In genomic region chr13:43239790-43240216, GRCm38 (mm10) we compare ENCODE assay signal across 9 mouse cellular contexts.
DNase-seq lines count a peak whose midpoint lies in the region; ATAC-seq lines count a peak whose summit lies in the region.
"Had no signal": no experiment of that assay in that cellular context is flagged by ENCODE, and none has a peak within 500 bp of the region (broad histone marks: within the 10 kb centered on the region; RNA-seq: fewer than 3 reads in every experiment).

No protein-coding gene starts in this region.

- WGBS in hindbrain, embryonic 12.5 days, result 91% methylated on average over 11 of the region's 11 CpGs

- H3K4me3 ChIP-seq in hindbrain, embryonic 12.5 days, result no peak overlapping the region
- H3K4me3 ChIP-seq: neural tube, embryonic 15.5 days had no signal

- H3K9me3 ChIP-seq in hindbrain, embryonic 12.5 days (replicated peaks), result no peaks in the 10 kb centered on the region
- H3K9me3 ChIP-seq: neural tube, embryonic 15.5 days had no signal

- H3K4me2 ChIP-seq in hindbrain, embryonic 12.5 days (replicated peaks), result no peak overlapping the region
- H3K4me2 ChIP-seq: neural tube, embryonic 15.5 days had no signal

- DNase-seq in left cerebral cortex, postnatal 14 days (ENCODE audit: low spot score in 2 of 2), result peak; percentile 52 to 74
- DNase-seq in left cerebral cortex, postnatal 4 days, result no peak
- peak; percentile 69 for DNase-seq in adrenal gland, adult 8-10 months
- peak; percentile 30 for DNase-seq in kidney, adult 18-20 months
- peak; percentile 71 to 79 for DNase-seq in natural killer cell, adult 2 months (ENCODE audit: low spot score in 2 of 2)
- no peak for DNase-seq in thymus, postnatal 14 days
- DNase-seq in cerebellum, postnatal 36 days, result no peak

- no peak overlapping the region for H3K27ac ChIP-seq in hindbrain, embryonic 12.5 days
- H3K27ac ChIP-seq: neural tube, embryonic 15.5 days had no signal

- peaks cover 28% of the 10 kb centered on the region for H3K4me1 ChIP-seq in hindbrain, embryonic 12.5 days

- intact Hi-C loops in left cerebral cortex, postnatal 14 days (cut with DNase I), result no loop called here
- intact Hi-C loops in left cerebral cortex, postnatal 4 days (cut with DNase I), result no loop called here

- no peaks in the 10 kb centered on the region for H3K27me3 ChIP-seq in hindbrain, embryonic 12.5 days
- H3K27me3 ChIP-seq: neural tube, embryonic 15.5 days had no signal

- H3K36me3 ChIP-seq in hindbrain, embryonic 12.5 days, result no peaks in the 10 kb centered on the region
- H3K36me3 ChIP-seq: neural tube, embryonic 15.5 days had no signal

- no peak overlapping the region for H3K9ac ChIP-seq in hindbrain, embryonic 12.5 days
- H3K9ac ChIP-seq: neural tube, embryonic 15.5 days had no signal

- no peak for ATAC-seq in hindbrain, embryonic 12.5 days (ENCODE audit: low FRiP score)

Comparison
In these comparisons a context has a peak if more than half of its experiments do, and no peak if none do; other contexts are left out.
1. DNase-seq: peak in left cerebral cortex, postnatal 14 days (2 of 2), adrenal gland, adult 8-10 months (single experiment), kidney, adult 18-20 months (single experiment) and natural killer cell, adult 2 months (2 of 2); none in left cerebral cortex, postnatal 4 days (single experiment), thymus, postnatal 14 days (single experiment) and cerebellum, postnatal 36 days (0 of 2).